25 mouse cellular contexts compared by ENCODE assay signal in genomic region chr1:94496341-94496740, GRCm38 (mm10).
"Had no signal": no experiment of that assay in that cellular context is flagged by ENCODE, and none has a peak within 500 bp of the region (broad histone marks: within the 10 kb centered on the region; RNA-seq: fewer than 3 reads in every experiment).

No protein-coding gene starts in this region.

- ATAC-seq: forebrain, postnatal 0 days; intestine, embryonic 16.5 days; liver, embryonic 12.5 days had no signal

- H3K9ac ChIP-seq: forebrain, postnatal 0 days; heart, embryonic 13.5 days; heart, embryonic 15.5 days; hindbrain, embryonic 15.5 days; kidney, embryonic 15.5 days; limb, embryonic 13.5 days; limb, embryonic 15.5 days; liver, embryonic 12.5 days had no signal

- H3K9me3 ChIP-seq: heart, embryonic 13.5 days; heart, embryonic 15.5 days; hindbrain, embryonic 15.5 days; kidney, embryonic 15.5 days; limb, embryonic 13.5 days; limb, embryonic 15.5 days; liver, embryonic 12.5 days had no signal

- H3K4me1 ChIP-seq: heart, embryonic 13.5 days; heart, embryonic 15.5 days; hindbrain, embryonic 15.5 days; kidney, embryonic 15.5 days; limb, embryonic 13.5 days; limb, embryonic 15.5 days; liver, embryonic 12.5 days had no signal

- H3K27me3 ChIP-seq: heart, embryonic 13.5 days; heart, embryonic 15.5 days; hindbrain, embryonic 15.5 days; kidney, embryonic 15.5 days; limb, embryonic 13.5 days; limb, embryonic 15.5 days; liver, embryonic 12.5 days had no signal

- H3K4me2 ChIP-seq: heart, embryonic 11.5 days; heart, embryonic 13.5 days; heart, embryonic 15.5 days; hindbrain, embryonic 15.5 days; kidney, embryonic 15.5 days; limb, embryonic 13.5 days; limb, embryonic 15.5 days; liver, embryonic 12.5 days had no signal

- H3K36me3 ChIP-seq: heart, embryonic 13.5 days; heart, embryonic 15.5 days; hindbrain, embryonic 15.5 days; kidney, embryonic 15.5 days; limb, embryonic 13.5 days; limb, embryonic 15.5 days; liver, embryonic 12.5 days had no signal

- H3K4me3 ChIP-seq: heart, adult 2 months; heart, embryonic 13.5 days; heart, embryonic 15.5 days; hindbrain, embryonic 15.5 days; kidney, embryonic 15.5 days; limb, embryonic 13.5 days; limb, embryonic 15.5 days; liver, embryonic 12.5 days had no signal

- H3K27ac ChIP-seq: heart, adult 2 months; heart, embryonic 13.5 days; heart, embryonic 15.5 days; hindbrain, embryonic 15.5 days; kidney, embryonic 15.5 days; kidney, postnatal 0 days; limb, embryonic 13.5 days; limb, embryonic 15.5 days; liver, embryonic 12.5 days had no signal

- DNase-seq: forebrain, postnatal 0 days; gastrocnemius, postnatal 14 days; gastrocnemius, postnatal 36 days; heart, adult 11 months; heart, adult 2 months; heart, postnatal 14 days; heart, postnatal 36 days; kidney, adult 11 months; kidney, adult 2 months; kidney, adult 9 months; kidney, postnatal 14 days; kidney, postnatal 36 days; layer of hippocampus, adult 9-11 months; layer of hippocampus, postnatal 36 days; left cerebral cortex, postnatal 4 days had no signal
